Mouse (Mus musculus): ENCODE data around the gene Gm5447.
A peak's percentile ranks its signal among the peaks of the same experiment; 100 is the strongest.

Gene Gm5447

DNA sequence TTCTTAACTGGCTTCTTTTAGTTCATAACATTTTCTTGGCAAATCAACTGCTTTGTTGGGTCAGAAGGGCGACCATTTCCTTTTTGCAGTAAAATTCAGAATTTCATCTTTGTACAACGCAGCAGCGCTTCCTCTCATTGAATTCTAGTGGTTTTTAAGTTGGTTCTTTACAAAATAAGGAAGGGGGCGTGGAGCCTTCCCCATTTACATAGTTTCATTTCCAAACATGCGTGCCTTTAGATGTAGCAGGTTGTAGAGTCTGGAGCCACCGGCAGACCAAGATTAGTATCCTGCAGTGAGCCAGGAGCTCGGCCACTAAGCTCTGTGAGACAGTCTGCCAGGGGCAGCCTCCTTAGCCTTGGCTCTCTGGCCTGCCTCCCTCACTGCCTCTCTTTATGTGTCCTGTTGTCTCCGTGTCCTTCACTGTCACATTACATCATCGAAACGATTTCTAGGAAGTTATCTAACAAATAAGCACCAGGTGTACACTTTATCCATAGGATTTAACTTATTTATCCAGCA lies 13.0 kb downstream of the Gm5447 start:
- no peak for DNase-seq

GRCm38 (mm10) chr13:30987686-30988085 lies 13.7 kb downstream of the Gm5447 start:
- DNase-seq, result no peak

GRCm38 (mm10) chr13:30989710-30990109 lies 15.7 kb downstream of the Gm5447 start:
- DNase-seq, result no peak

GRCm38 (mm10) chr13:30990233-30990632 lies 16.2 kb downstream of the Gm5447 start:
- peak; percentile 73 for DNase-seq

GRCm38 (mm10) chr13:30993819-30994218 lies 19.8 kb downstream of the Gm5447 start:
- DNase-seq, result peak; percentile 83

GRCm38 (mm10) chr13:30994249-30994858 lies 20.4 kb downstream of the Gm5447 start:
- no peak for DNase-seq

DNA sequence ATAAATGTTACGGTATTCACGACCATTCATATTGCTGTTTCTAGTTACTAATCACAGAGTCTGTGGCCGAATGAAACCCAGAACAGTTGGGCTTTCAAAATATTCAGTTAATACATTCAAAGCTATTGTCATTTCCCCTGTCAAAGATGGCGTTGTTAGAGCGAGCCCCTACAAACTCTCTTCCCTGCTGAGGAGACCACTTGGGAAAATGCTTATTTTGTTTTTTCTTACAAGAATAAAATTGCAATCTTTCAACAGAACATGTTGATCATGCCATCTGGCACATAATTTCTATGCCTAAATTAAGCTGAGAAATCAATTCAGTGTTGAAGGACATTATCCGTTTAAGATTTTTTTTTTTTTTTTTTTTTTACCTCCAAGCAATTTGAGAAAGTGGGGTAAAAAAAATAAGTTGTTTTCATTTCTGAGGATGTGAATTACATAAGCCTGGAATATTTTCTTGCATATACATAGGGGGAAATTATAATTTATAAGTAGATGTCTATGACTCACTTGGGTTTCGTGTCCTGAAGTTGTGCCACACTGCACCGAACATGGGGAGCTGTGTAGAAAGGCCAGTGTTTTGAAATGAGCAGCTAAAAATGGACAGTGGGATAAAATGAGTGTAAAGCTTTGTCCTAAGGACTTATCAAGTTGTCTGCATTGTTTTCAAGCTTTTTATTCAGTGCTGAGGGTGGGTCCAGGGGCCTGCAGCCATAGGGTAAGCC lies 23.7 kb downstream of the Gm5447 start:
- no peak for DNase-seq

GRCm38 (mm10) chr13:30999799-31000198 lies 25.8 kb downstream of the Gm5447 start:
- DNase-seq, result no peak

GRCm38 (mm10) chr13:31004458-31004857 lies 30.5 kb downstream of the Gm5447 start:
- no peak for DNase-seq

GRCm38 (mm10) chr13:31004995-31005394 lies 31.0 kb downstream of the Gm5447 start:
- no peak for DNase-seq

GRCm38 (mm10) chr13:31017545-31017944 lies 43.5 kb downstream of the Gm5447 start:
- no peak for DNase-seq

GRCm38 (mm10) chr13:31021514-31021913 lies 47.5 kb downstream of the Gm5447 start:
- DNase-seq, result peak; percentile 67

GRCm38 (mm10) chr13:31021927-31022326 lies 47.9 kb downstream of the Gm5447 start:
- peak; percentile 69 for DNase-seq

DNA sequence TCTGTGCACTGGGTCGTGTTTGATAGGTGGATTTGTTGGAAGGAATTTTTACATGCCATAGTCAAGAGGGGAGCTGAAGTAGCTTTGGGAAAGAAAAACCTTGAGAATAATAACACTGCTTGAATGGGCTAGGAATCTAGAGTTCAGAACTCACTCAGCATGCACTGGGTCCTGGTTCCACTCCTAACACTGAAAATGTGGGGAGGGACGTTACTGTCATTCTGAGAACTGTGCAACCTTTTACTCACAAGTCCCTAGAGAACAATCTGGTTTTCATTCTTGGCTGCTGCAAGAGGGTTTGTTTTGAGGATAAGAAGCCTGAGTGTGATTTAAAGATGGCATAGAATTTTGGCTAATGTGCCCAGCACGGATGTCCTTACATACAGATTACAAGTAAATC lies 49.7 kb downstream of the Gm5447 start:
- no peak for DNase-seq

Data from lung, postnatal 10 days (tissue).